Mouse (Mus musculus): ENCODE data around the gene Zhx3.

DNA sequence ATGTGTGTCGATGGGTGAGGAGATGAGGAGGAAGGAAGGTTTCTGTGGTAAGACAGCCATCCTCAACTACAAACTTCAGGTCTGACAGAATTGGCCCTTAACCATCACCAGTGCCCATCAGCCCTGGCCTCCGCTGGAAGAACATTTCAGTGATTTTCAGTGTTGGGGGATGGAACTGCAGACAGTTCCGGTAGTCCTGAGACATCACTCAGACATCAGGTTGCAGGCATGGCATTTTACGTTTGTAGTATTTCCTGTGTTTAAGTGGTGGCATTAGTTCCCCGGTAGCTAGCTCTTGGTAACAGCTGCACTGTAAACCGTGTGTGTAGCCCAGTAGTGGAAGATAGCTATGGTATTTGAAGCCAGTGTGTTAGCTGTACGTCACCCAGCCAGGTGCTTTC is 139.7 kb downstream of the Zhx3 start:
- TF ChIP-seq CTCF (IDR thresholded peaks at IDR 0.05; ENCODE audit: insufficient read depth, low read length) (no peak), POLR2A (IDR thresholded peaks at IDR 0.05; ENCODE audit: borderline replicate concordance, extremely low read depth, low read depth, low read length) (no peak)

Measured in lung, adult 2 months (tissue).